Mouse (Mus musculus) skeletal muscle tissue, postnatal 0 days (tissue): ENCODE results near the gene Vmn2r2. TPM values are rescaled to one million over a fixed set of nuclear protein-coding genes. Genes with fewer than 3 reads are reported as not detected.

Experiments used
- polyA plus RNA-seq: library from polyadenylated mRNA; unstranded; fragments of >200 nt; fragmentation: Nextera tagmentation; extraction: Ambion mirVana; gene quantifications from 2 replicates; pipeline ENCODE4 v1.2.1, GENCODE M21; 2015

The Vmn2r2 gene
- polyA plus RNA-seq: not detected in 2 replicates

DNA sequence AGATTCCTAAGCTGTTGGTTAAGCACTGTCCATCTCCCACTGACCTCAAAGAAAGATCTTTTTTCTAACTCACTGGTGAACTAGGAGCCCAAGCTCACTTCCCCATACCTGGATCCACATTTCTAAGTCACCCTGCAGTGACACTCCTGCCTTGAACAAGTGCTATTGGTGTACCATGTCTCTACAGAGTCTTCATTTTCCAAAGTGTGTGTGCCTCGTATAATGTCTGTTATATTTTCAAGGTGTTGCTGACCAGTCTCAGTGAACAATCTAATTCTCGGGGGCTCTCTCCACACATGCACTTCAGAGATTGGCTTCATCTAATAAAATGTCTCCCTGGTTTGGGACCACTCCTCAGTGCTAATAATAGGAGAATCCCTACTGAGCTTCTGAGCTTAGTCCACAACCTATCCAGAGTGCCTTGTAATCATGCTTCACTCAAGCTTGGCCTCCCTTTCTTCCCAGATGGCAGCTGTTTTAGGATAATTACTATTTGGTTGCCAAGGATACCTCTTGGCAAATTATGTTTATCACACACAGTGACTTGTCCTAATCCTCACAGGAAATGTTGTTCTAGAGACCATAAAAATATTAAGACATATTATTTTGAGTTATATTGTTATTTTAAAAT lies at the start of gene Vmn2r2:
Gene Vmn2r2 (minus strand): TSS at position 51 of the 631 bp plus-strand sequence.

GRCm38 (mm10) chr3:64081247-64081646 lies 60.5 kb downstream of the Vmn2r2 start, which contains the start of gene Vmn2r1:
Gene Vmn2r1, plus strand, starts transcription at chr3:64081547.

Other genes with a start within 250 kb of the Vmn2r2 start
- gene Plch1, start 242.5 kb downstream of the Vmn2r2 start, polyA plus RNA-seq: 0.05 TPM in 1 of 2 replicates, not detected in the other
- gene E130311K13Rik, start 212.5 kb downstream of the Vmn2r2 start, polyA plus RNA-seq: 4.1 and 6.0 TPM in 2 replicates
- 7.4 and 9.1 TPM in 2 replicates for gene Slc33a1, start 177.2 kb downstream of the Vmn2r2 start, polyA plus RNA-seq
- 15.4 and 15.6 TPM in 2 replicates for gene Gmps, start 165.8 kb downstream of the Vmn2r2 start, polyA plus RNA-seq
- gene Vmn2r1, start 60.4 kb downstream of the Vmn2r2 start, polyA plus RNA-seq: 0.03 and 0.04 TPM in 2 replicates
- not detected in 2 replicates for gene Vmn2r3, start 147.8 kb upstream of the Vmn2r2 start, polyA plus RNA-seq